Mouse (Mus musculus) midbrain, embryonic 16.5 days (tissue): ENCODE results near the gene AI597479. TPM values are rescaled to one million over a fixed set of nuclear protein-coding genes. Genes with fewer than 3 reads are reported as not detected.

ENCODE experiments used
- ATAC-seq: fragments of 200-750 bp; cut with Nextera tagmentation; 2 replicates; pipeline ENCODE4 v1.8.0; 2017; ENCODE audit warnings: moderate TSS enrichment
- H3K27ac ChIP-seq: fragments of 300-500 bp; sonication (generic); 2 replicates; pipeline ENCODE4 v1.5.1; 2014; ENCODE audit warnings: mild to moderate bottlenecking, low read length, mixed read lengths
- H3K27me3 ChIP-seq: fragments of 300-500 bp; sonication (generic); 2 replicates; pipeline ENCODE4 v1.6.1; 2014; ENCODE audit warnings: low read depth, low read length, mixed read lengths; ENCODE audit not compliant: control insufficient read depth, insufficient read depth
- H3K36me3 ChIP-seq: fragments of 300-500 bp; sonication (generic); 2 replicates; pipeline ENCODE4 v1.6.1; 2014; ENCODE audit warnings: mild to moderate bottlenecking, low read length, moderate library complexity, mixed read lengths; ENCODE audit not compliant: control insufficient read depth, insufficient read depth
- H3K4me1 ChIP-seq: fragments of 300-500 bp; sonication (generic); 2 replicates; pipeline ENCODE4 v1.6.1; 2014; ENCODE audit warnings: mild to moderate bottlenecking, low read length, mixed read lengths; ENCODE audit not compliant: control insufficient read depth, insufficient read depth
- H3K4me2 ChIP-seq: fragments of 300-500 bp; sonication (generic); 2 replicates; pipeline ENCODE4 v1.6.1; 2014; ENCODE audit warnings: mild to moderate bottlenecking, low read length, mixed read lengths
- H3K4me3 ChIP-seq: fragments of 300-500 bp; sonication (generic); 2 replicates; pipeline ENCODE4 v1.5.1; 2014; ENCODE audit warnings: low read depth, mild to moderate bottlenecking, low read length, moderate library complexity, mixed read lengths
- H3K9ac ChIP-seq: fragments of 300-500 bp; sonication (generic); 2 replicates; pipeline ENCODE4 v1.6.1; 2014; ENCODE audit warnings: low read depth, low read length, mixed read lengths
- H3K9me3 ChIP-seq: fragments of 300-500 bp; sonication (generic); replicated peaks from 2 replicates; pipeline ENCODE4 v1.6.1; 2014; ENCODE audit warnings: mild to moderate bottlenecking, low read length, mixed read lengths; ENCODE audit not compliant: control insufficient read depth, poor library complexity, severe bottlenecking
- WGBS: fragments of 180-500 bp; shearing (Covaris S2); extraction: QIAGEN DNeasy Blood & Tissue Kit; methylation state at CpG from one replicate; pipeline ENCODE4 v1.1.7; 2014; 5-methylcytosine and 5-hydroxymethylcytosine counted together
- polyA plus RNA-seq: library from polyadenylated mRNA; unstranded; fragments of >200 nt; fragmentation: Nextera tagmentation; extraction: Ambion mirVana; gene quantifications from 2 replicates; pipeline ENCODE4 v1.2.1, GENCODE M21; 2015

Gene AI597479
- polyA plus RNA-seq, 1 experiment from 2014 or later = 57.5 TPM

GRCm38 (mm10) chr1:43144338-43144906 is 45.9 kb downstream of the AI597479 start:
- Histone ChIP-seq H3K9ac (no peak overlapping the region), H3K27me3 (no peaks in the 10 kb centered on the region), H3K4me1 (no peaks in the 10 kb centered on the region), H3K36me3 (no peaks in the 10 kb centered on the region), H3K9me3 (no peaks in the 10 kb centered on the region), H3K27ac (no peak overlapping the region), H3K4me2 (no peak overlapping the region), H3K4me3 (no peak overlapping the region)
- 90% methylated on average over 8 of the region's 8 CpGs for WGBS
- ATAC-seq = no peak

GRCm38 (mm10) chr1:43145388-43145787 is 46.9 kb downstream of the AI597479 start:
- no peaks in the 10 kb centered on the region for H3K36me3 ChIP-seq
- no peak overlapping the region for H3K4me3 ChIP-seq
- no peaks in the 10 kb centered on the region for H3K4me1 ChIP-seq
- WGBS = 86% methylated on average over 6 of the region's 6 CpGs
- H3K9ac ChIP-seq = no peak overlapping the region
- H3K9me3 ChIP-seq = no peaks in the 10 kb centered on the region
- H3K4me2 ChIP-seq = no peak overlapping the region
- no peaks in the 10 kb centered on the region for H3K27me3 ChIP-seq
- ATAC-seq = no peak
- no peak overlapping the region for H3K27ac ChIP-seq

- Histone ChIP-seq H3K4me2 (no peak overlapping the region), H3K4me1 (no peaks in the 10 kb centered on the region), H3K4me3 (no peak overlapping the region), H3K9ac (no peak overlapping the region), H3K27ac (no peak overlapping the region), H3K27me3 (no peaks in the 10 kb centered on the region), H3K9me3 (no peaks in the 10 kb centered on the region), H3K36me3 (no peaks in the 10 kb centered on the region)
- ATAC-seq = no peak
- WGBS = 63% methylated on average over 2 of the region's 2 CpGs
These were observed 49.0 kb downstream of the AI597479 start for GRCm38 (mm10) chr1:43147474-43147873.

DNA sequence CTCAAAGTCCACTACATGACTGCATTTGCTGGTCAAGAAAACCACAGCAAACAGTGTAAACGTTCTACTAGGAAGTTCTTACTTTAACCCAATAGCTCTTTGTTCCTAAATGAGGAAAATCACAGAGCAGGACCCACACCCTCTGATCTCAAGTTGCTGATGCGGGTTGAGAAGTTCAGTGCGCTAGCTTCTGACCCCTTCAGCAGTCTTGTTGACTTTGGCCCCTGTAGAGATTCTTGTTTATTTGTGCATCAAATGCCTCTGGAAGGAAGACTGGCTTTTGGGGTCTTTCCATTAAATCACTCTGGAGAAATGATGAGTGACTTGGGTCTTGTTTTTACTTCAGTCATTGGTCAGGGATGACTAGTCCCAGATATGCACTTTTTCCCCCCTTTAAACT is 51.7 kb downstream of the AI597479 start:
- no peaks in the 10 kb centered on the region for H3K9me3 ChIP-seq
- H3K9ac ChIP-seq = no peak overlapping the region
- WGBS = 82% methylated on average over 3 of the region's 3 CpGs
- H3K4me1 ChIP-seq = no peaks in the 10 kb centered on the region
- no peak overlapping the region for H3K4me2 ChIP-seq
- peaks cover 2% of the 10 kb centered on the region; the same call in 1 of the 2 replicates for H3K36me3 ChIP-seq
- H3K4me3 ChIP-seq = no peak overlapping the region
- ATAC-seq = no peak
- H3K27ac ChIP-seq = no peak overlapping the region
- H3K27me3 ChIP-seq = no peaks in the 10 kb centered on the region

GRCm38 (mm10) chr1:43152626-43153025 is 54.1 kb downstream of the AI597479 start:
- no peak for ATAC-seq
- no peak overlapping the region for H3K9ac ChIP-seq
- H3K27me3 ChIP-seq = no peaks in the 10 kb centered on the region
- no peaks in the 10 kb centered on the region for H3K9me3 ChIP-seq
- 91% methylated on average over 4 of the region's 4 CpGs for WGBS
- H3K4me2 ChIP-seq = no peak overlapping the region
- H3K27ac ChIP-seq = no peak overlapping the region
- H3K4me1 ChIP-seq = no peaks in the 10 kb centered on the region
- peaks cover 2% of the 10 kb centered on the region; the same call in 1 of the 2 replicates for H3K36me3 ChIP-seq
- no peak overlapping the region for H3K4me3 ChIP-seq

- no peak for ATAC-seq
- Histone ChIP-seq H3K36me3 (peaks cover 2% of the 10 kb centered on the region; the same call in 1 of the 2 replicates), H3K4me2 (no peak overlapping the region), H3K9me3 (no peaks in the 10 kb centered on the region), H3K9ac (no peak overlapping the region), H3K27ac (no peak overlapping the region), H3K4me3 (no peak overlapping the region), H3K27me3 (no peaks in the 10 kb centered on the region), H3K4me1 (no peaks in the 10 kb centered on the region)
- 72% methylated on average over 5 of the region's 5 CpGs for WGBS
These were observed 55.0 kb downstream of the AI597479 start for GRCm38 (mm10) chr1:43153538-43153937.

DNA sequence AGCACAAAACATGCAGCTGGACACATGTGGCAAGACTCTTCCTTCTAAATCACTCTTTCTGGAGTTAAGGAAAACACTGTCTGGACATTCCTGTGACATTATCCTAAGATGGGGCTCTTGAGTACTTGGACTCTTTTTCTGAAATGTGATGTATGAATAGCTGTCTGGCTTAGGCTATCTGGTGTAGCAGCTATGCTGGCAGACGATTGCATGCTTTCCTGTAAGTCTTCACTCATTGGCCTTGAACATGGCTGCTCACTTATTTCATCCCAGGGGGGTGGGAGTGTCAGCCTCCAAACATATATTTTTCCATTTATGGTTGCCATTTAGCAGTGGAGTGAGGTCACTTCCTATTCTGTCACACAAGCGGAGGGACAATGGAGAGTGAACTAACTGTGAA is 56.0 kb downstream of the AI597479 start:
- H3K27me3 ChIP-seq = no peaks in the 10 kb centered on the region
- H3K36me3 ChIP-seq = peaks cover 2% of the 10 kb centered on the region; the same call in 1 of the 2 replicates
- H3K4me1 ChIP-seq = no peaks in the 10 kb centered on the region
- H3K27ac ChIP-seq = no peak overlapping the region
- H3K4me3 ChIP-seq = no peak overlapping the region
- 87% methylated on average over 2 of the region's 2 CpGs for WGBS
- no peak for ATAC-seq
- no peaks in the 10 kb centered on the region for H3K9me3 ChIP-seq
- H3K4me2 ChIP-seq = no peak overlapping the region
- no peak overlapping the region for H3K9ac ChIP-seq

GRCm38 (mm10) chr1:43157907-43158306 is 59.4 kb downstream of the AI597479 start:
- H3K4me1 ChIP-seq = peaks cover 5% of the 10 kb centered on the region; the same call in 1 of the 2 replicates
- no peaks in the 10 kb centered on the region for H3K9me3 ChIP-seq
- no peak overlapping the region for H3K4me2 ChIP-seq
- H3K9ac ChIP-seq = no peak overlapping the region
- no peak overlapping the region for H3K27ac ChIP-seq
- no peaks in the 10 kb centered on the region for H3K27me3 ChIP-seq
- H3K4me3 ChIP-seq = no peak overlapping the region
- no peak for ATAC-seq
- WGBS = 90% methylated on average over 2 of the region's 2 CpGs
- peaks cover under 1% of the 10 kb centered on the region; the same call in 1 of the 2 replicates for H3K36me3 ChIP-seq

DNA sequence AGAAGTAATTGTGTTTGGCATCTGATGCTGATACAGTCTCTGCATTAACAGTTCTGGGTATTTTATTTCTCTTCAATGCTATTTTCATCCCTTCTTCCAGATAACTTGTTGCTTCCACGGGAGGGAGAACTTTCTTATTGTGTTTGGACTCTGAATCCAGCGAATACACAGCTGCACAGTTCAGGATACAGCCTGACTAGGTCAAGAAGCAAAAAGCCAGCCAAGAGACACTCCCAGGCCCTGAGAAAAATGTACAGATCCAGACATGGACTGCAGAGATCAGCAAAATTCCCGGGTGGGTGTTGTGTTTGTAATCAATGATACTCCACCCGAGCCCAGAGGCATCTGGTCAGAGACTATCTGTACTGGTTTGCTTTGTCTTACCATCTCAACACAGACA is 60.9 kb downstream of the AI597479 start:
- H3K27ac ChIP-seq = no peak overlapping the region
- H3K9ac ChIP-seq = no peak overlapping the region
- H3K4me2 ChIP-seq = no peak overlapping the region
- H3K9me3 ChIP-seq = no peaks in the 10 kb centered on the region
- no peaks in the 10 kb centered on the region for H3K36me3 ChIP-seq
- peaks cover 9% of the 10 kb centered on the region for H3K4me1 ChIP-seq
- no peak overlapping the region for H3K4me3 ChIP-seq
- no peak for ATAC-seq
- no peaks in the 10 kb centered on the region for H3K27me3 ChIP-seq
- 75% methylated on average over 4 of the region's 4 CpGs for WGBS
